Mouse (Mus musculus): ENCODE measurements around the gene Gm45623. TPM values are rescaled to one million over a fixed set of nuclear protein-coding genes. Genes with fewer than 3 reads are reported as not detected.

The Gm45623 gene
- not detected for total RNA-seq (2021)
- long read RNA-seq, experiment 1 = 0 reads
- long read RNA-seq, experiment 2 = 0 reads

DNA sequence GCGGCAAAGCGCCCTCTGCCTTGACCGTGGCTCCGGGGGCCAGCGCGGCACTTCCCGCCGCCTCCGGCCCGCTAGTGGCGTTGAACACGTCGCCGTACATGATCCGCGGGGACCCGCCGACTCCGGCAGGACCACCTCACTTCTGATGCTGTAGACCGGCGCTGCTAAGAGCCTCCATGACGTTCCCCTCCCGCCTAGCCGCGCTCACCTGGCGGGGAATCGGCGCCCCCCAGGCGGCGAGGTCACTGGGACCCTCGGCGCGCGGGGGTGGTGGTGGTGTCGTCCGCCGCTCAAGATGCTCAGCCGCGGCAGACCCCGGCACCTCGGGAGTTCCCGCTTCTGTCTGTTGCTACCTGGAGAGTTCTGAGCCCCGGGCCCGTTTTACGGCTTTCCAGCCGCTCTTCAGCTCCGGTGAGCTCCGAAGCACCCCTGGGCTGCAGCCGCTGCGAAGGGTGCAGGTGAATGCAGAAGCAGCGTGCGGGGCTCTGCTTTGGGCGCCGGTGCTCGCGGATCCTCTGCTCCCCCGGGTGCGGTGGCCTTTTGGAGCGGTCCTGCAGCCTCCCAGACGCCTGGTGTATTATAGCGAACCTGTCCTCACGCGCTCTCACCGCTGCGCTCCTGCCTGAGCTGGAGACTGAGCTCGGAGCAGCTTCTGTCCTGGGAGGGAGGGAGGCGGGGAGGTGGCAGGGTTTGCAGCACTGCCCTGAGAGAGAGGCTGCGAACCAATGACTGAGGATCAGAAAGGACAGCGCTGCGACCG is at the start of gene Gm45623:
Gm45623 (minus strand) TSS at position 636 of the 760 bp plus-strand sequence.
- no peak for DNase-seq (ENCODE audit: low spot score in 2 of 2)

DNA sequence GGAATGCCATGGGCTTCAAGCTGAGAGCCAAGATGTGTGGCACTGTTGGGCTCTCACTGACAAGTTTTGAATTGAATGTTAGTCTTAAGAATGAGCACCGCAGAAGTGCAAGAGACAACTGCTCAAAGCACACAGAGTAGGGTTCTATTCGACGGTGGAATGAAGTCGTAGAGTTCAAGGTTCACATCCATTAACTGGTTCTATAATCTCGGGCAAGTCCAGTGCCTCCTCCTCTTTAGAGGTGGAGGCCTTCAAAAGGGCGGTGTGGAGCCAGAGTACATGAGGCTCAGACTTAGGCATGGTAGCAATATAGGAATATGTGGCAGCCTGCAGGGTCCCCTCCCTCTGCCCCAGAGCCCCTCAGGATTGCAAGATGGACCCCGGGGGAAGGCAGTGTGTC is 43.8 kb upstream of the Gm45623 start:
- DNase-seq (ENCODE audit: low spot score in 2 of 2) = no peak

DNA sequence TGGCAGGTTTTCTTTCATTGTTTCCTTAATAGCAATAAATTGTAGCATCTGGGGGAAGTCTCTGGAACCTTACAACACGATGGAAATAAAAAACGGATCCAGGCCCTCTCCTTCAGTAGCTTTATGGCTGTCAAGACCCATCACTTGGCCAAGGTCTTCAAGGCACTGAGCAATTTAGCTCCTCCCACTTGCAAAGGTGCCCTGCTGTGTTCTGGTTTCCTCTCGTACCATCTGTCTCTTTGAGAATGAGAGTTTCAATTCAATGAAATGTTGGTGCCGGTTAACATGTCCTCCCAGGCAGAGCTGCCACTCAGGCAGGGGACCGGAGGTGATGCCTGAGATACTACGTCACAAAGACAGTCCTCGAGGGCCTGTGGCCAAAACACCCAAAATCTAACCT is 41.9 kb upstream of the Gm45623 start:
- no peak for DNase-seq (ENCODE audit: low spot score in 2 of 2)

DNA sequence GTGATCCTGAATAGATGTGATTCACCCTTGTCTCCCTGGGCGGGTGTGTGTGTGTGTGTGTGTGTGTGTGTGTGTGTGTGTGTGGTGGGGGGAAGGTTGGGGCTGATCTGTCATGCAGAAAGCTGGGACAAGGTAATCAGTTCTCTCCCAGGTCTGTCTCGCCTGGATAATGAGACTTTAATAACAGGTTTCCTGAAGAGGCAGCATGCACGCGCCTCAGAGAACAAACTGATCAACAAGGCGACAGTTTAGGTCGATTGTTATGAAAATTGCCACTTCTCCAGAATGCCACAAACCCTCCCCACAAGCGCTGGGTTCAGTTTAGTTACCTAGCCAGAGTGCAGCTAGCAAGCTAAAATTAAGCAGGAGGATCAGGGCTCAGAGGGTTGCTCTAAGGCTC is 40.8 kb upstream of the Gm45623 start:
- DNase-seq (ENCODE audit: low spot score in 2 of 2) = no peak

DNA sequence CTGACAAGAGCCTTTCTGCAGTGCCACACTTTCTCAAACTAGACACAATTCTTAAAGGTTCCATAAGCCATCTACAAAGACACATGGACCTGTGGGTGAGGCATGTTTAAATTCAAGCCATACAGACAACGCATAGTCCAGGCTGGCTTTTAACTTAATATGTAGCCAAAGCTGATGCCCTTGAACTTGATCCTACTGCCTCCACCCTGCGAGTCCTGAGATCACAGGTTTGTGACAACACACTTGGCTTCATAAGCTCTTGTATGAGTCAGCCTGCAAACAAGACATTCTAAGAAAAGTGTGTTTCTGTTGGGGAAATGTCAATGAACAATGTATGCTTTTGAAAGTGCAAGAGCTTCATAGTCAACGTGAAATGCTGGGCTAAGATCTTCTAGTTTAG is 39.2 kb upstream of the Gm45623 start:
- no peak for DNase-seq (ENCODE audit: low spot score in 2 of 2)

DNA sequence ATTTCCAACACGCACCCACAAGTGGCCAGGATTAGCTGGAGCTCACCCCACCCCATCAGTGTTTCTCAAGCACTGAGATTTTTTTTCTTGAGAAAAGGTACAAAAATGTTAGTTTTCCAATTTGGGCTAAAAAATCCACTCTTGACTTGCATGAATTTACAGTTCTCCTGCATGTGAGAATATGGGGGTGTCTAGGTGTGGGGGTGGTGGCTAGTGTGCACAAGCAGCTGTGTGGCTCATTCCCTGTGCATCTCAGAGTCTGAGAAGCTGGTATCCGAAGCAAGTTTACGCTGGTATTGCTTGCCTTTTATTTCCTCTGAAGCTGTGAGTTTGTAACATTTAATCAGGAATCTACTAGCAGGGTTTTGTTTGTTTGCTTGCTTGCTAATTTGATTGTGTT is 37.1 kb upstream of the Gm45623 start:
- no peak for DNase-seq (ENCODE audit: low spot score in 2 of 2)

DNA sequence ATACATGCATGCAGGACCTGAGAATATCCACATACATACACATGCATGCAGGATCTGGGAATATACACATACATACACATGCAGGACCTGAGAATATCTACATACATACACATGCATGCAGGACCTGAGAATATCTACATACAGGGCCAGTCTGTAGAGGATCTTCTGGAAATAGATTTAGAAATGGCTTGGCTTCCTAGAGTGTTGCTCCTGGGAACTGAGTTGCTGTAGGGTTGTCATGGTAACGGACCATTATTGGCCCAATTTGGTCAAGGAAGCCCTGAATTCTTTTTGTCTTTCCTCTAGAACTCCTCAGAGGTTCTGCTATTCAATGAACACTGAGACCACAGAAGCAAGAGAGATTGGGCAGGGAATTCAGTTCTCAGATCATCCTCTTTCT is 29.0 kb upstream of the Gm45623 start:
- DNase-seq (ENCODE audit: low spot score in 2 of 2) = no peak

DNA sequence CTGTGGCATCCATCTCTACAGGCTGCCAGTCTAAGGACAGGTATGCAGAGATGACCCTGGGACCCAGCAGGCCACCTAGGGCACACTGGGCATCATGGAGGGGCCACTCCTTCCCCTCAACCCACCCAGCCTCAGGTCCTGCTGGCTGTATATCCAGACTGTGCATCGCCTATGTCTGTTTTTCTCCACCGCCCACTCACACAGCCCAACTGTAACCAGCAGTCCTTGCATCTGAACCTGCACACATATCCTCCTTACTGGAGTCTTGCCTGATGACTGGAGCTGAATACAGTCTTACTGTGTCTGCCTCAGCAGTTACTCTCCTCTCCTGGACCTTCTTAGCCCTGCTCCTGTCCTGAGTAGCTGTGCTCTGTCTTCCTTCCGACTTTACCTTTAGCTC is 28.1 kb upstream of the Gm45623 start:
- DNase-seq (ENCODE audit: low spot score in 2 of 2) = no peak

DNA sequence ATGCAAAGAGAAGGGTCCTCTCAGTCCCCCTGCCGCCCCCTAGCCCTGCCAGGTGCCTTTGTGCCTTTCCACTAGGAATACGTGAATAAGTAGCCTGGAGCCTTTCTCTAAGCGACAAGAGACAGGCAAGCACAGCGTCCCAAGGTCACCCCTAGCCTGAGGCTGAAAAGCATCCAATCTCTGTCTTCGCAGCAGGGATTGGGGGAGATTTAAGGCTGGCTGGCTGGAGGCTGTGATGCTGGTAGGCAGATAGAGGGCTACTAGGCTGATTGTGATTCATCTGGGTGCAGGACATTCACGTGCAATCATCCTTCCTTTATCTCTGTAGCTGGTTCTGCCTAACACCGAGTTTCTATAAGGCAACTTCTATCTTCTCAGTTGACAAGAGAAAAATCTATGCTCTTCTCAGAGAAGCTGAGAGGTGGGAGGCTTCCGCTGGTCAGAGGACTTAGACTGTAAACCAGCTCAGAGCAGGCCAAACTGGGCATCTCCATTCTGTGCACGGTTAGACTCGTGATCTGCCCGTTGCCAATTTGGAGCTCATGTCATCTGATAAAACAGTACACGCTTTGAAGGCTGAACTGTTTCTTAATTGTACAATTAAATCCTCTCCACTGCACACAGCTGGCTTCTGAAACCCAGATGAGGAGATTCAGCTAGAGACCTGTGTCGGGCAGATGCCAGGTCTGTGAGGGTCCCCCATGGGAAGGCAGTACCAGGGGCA is 27.3 kb upstream of the Gm45623 start:
- DNase-seq (ENCODE audit: low spot score in 2 of 2) = no peak

DNA sequence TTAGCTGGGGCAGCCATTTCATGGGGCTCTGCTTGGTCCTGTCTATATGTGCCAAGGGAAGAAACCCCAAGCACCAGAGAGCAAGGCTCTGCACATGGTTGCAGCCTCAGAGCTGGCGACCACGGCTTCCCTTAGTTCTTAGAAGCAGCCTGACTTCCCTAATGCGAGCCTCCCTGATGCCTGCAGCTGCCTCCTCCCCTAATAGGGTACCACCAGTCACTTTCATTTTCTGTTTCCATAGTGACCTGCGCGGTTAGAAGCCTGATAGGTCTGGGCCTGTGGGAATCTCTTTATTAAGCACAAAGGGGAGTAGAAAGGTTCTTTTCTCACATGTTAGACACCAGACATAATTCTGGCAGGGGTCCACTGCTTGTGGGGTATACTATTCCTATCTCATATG is 20.7 kb upstream of the Gm45623 start:
- no peak for DNase-seq (ENCODE audit: low spot score in 2 of 2)

DNA sequence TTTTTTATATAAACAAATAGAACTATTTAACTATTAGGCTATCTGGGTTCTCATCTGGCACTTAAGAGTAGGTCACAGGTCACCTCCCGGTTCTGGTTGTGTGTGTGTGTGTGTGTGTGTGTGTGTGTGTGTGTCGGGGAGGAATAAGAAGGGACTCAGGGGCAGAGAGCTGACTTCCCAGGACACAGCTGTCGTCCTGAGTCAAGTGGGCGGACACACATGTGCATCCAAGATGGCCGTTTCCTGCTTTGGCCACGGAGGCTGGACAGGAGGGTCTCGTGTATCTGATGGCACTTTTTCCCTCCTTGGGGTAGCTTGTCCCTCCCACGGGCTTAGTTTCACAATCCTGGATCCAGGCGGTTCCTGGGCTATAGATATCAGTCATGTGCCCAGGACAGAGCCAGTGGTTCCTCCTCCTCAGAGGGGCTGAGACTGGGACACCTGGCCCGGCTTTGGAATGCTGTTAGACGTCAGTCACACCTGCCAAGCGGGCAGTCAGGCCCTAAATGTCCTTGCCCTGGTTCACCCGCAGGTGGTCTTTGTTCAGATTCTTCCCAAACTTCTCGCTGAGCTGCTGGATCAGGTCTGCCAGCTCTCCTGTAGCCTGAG is 19.7 kb upstream of the Gm45623 start:
- DNase-seq (ENCODE audit: low spot score in 2 of 2) = no peak

DNA sequence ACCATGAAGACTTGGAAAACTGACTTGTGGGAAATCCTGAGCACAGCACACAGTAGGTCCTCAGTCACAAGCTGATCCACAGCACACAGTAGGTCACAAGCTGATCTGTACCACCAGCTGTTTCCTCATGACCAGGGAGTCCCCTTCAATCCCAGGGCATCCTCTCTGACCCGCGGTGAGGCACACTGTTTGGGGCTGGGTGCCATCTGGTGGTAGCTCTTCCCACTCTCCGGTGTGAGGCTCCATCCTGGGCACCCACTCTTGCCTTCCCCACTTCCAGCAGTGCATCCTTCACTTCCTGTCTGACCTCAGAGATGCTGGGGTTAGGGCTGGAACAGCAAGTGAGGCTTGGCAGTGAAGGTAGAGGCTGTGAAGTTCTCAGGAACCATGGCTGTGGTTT is 19.0 kb upstream of the Gm45623 start:
- DNase-seq (ENCODE audit: low spot score in 2 of 2) = no peak

DNA sequence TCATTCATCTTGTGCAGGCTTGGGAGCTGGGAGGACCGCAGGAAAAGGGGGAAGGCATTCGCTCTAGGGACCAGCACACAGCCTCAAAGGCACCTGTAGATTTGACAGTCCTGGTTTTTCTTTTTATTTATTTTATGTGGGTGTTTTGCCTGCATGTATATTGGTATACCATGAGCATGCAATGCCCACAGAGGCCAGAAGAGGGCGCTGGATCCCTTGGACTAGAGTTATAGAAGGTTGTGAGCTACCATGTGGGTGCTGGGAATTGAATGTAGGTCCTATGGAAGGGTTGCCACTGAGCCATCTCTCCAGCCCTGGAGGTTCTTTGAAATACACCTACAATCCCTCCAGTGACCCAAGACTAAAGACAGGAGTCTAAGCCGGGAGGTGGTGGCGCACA is 17.2 kb upstream of the Gm45623 start:
- no peak for DNase-seq (ENCODE audit: low spot score in 2 of 2)

DNA sequence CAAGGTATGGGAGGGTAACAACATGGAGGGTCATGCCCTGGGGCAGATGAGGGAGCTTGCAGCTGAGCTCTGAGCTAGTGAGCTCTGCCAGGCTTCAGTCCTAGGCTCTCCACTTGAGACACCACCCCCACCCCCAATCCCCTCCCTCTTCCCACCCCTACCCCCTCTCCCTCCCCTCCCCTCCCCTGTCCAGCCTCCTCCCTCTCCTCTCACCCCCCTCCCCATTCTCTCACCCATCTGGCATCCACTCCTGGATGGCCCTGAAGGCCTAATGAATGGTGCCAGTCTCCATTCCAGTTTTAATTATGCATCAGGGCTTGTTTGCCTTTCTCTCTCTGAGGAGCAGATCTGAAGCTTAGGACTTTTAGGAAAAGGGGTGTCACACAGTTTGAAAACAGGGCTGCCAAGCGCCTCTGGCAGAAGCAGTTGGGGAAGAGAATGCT is 16.5 kb upstream of the Gm45623 start:
- no peak for DNase-seq (ENCODE audit: low spot score in 2 of 2)

DNA sequence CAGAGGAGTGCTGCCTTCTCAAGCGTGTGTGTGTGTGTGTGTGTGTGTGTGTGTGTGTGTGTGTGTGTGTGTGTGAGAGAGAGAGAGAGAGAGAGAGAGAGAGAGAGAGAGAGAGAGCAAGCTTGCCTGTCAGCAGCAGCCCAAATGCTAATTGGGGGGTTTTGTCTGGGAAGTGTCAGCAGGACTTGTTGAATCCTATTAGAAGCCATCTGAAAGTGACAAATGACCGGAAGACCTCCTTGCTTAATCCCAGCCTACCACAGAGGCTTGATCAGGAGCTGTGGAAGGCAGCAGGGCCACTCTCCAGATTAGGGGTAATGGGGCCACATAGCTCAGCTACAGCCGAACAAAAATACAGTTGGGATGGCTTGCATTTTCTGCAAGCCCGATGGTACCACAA is 15.8 kb upstream of the Gm45623 start:
- DNase-seq (ENCODE audit: low spot score in 2 of 2) = no peak

DNA sequence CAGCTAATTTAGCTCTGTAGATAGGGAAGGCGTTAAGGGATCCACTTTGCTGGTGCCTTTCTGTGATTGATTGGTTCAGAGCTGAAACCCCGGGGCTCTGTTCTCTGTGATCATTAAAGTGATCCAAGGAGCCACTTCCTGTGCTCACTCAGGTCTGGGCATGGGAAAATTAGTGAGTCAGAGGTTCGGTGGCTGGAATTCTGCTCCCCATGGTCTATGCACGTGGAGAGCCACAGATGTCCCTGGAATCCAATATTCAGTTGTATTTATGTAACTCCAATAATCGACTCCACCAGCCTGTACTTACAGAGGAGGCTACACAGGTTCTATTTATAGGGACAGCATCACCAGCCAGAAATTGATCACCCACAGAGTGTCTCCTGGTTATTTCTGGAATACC is 12.6 kb upstream of the Gm45623 start:
- DNase-seq (ENCODE audit: low spot score in 2 of 2) = no peak

DNA sequence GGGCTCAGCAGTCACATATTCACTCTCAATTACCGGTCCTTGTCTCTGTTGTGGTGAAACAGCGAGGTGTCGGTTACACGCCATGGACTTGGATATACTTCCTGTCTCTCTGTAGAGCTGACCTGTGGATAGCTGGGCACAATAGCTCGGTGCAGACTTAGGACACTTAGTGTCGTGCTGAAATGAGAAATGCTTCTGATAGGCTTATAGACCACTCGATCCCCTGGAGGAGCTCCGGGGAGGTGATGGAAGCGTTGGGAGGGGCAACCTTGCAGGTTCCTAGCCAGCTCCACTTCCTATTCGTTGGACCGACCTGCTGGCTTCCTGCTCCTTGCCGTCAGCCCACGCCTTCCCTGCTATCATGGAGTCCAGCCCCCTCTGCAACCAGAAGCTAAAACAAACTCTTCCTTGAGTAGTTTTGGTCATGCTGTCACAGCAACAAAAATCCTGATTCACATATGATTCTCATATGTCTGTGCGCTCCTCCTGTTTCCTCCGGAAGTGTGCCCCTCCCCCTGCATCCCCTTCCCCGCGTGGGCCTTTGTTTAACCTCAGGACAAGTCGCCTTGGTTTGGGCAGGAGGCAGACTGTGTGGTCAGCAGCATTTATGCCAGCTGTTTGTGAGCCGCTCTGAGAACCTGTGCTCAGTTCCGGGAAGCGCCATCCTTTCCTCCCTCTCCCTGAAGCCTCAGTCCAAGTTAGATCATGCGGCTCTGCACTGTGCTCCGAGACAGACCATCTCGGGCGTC is 11.8 kb upstream of the Gm45623 start:
- DNase-seq (ENCODE audit: low spot score in 2 of 2) = no peak

DNA sequence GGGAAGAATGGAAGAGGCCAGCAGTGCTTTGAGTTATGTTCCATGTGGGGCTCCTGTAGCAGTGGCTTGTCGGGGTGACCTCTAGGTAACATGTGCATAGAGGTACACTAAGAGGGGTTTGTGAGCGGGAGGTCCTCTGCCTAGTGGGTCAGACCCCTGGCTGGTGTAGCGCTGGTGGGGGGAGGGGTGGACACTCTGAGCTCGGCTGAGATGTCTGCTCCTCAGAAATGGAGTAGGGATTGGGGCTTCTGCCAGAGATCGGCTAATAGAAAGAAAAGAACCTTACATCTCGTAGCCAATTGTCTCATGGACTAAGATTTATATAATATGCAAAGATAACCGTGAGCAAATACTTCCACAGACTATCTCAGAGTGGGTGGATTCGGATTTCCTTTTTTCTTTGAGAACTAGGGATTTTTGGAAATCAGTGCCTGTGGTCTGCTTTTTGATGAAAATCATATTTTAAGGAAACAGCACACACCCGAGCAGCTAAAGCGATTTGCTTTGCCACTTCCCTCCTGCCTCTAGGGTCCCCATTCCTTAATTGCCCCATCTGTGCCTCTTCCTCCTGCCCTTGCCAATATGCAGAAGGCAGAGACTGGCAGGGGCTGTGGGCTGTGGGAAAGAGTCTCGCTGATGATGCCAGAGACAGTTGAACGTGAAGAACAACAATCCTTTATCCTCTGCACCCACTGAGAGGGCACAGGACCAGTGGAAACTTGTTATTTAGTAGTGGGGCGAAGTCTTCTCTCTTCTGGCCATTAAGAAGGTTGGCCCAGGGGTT is 9.0 kb upstream of the Gm45623 start:
- no peak for DNase-seq (ENCODE audit: low spot score in 2 of 2)

DNA sequence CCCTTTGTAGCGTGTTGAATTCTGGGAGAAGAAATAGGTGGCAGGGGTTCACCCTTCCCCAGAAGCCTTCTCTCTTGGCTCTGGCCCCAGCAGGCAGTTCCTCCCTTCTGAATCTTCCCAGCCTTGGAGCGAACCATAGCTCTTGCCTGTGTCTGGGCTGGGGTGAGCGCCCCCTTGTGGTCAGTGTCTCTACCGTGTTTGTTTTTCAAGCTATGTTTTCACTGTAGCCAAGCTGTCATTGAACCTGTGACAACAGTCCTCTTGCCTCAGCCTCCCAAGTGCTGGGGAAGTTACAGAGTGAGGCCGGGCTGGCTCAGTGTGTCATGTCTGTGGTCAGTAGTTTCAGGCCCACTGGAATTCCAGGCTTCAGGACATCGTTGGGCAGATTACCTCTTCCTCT is 4.9 kb upstream of the Gm45623 start:
- peak; percentile 70 to 75 for DNase-seq (ENCODE audit: low spot score in 2 of 2)

DNA sequence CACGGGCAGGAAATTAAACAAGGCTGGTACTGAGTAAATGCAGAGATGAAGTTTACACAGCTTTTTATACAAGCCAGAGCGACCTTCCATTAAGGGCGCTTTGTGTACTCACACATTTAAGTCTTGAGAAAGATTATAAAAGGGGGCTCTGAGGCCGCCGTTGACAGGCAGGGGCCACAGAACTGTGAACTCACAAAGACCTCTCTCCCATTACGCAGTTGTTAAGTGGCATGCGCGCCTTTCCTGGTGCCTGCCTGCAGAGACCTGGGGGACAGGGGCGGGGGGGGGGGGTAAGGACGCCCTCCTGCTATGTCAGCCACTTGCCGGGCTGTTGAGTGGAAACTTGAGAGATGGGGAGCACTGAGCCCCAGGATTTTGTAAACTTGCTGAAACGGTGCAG is 3.6 kb upstream of the Gm45623 start:
- DNase-seq (ENCODE audit: low spot score in 2 of 2) = no peak

DNA sequence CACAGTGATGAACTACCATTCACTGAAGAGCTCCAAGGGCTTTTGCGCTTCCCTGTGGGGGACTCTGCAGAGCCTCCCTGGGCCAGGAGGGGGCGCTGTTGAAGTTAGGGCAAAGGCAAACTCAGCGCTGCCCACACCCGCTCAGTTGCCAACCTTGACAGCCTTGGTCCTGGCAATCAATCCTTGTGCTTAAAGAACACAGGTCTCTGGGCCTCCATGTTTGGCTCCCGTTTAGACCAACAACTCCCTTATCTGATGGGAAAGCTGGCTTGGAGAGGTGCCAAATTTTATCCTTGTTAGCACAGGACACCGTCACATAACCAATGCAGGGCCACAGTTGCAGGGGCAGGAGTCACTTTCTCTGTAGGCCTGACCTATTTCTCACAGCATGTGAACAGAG is 2.2 kb upstream of the Gm45623 start:
- DNase-seq (ENCODE audit: low spot score in 2 of 2) = no peak
